ENCODE assay signal across 9 mouse cellular contexts in the genomic region with DNA sequence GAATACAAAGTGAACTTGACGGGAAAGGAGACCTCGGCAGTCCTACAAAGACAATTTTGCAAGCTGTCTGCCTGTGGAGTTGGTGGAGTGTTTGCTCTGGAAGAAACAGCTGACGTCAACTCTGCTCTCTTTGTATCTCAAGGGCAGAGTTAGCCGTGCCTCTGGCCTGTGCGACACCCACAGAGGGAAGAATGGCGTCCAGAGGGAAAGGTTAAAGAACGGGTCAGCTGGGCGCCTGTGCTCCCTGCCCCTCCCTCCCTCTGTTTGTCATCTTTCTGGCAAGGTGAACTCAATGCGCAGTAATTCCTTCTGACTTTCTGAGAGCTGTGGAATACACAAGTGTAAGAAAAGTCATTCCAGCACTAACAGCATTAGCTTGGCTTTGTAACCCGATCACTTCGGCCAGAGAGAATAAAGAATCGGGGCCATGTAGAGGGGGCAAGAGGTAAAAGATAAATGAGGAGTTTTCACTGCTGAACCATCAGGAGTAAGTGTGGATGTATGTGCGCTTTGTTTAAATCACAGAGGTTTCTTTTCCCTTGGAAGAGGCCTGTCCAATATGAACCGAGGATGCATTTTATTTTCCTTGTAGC.
A peak's percentile ranks its signal among the peaks of the same experiment; 100 is the strongest.
DNase-seq lines count a peak whose midpoint lies in the region; ATAC-seq lines count a peak whose summit lies in the region.
"Had no signal": no experiment of that assay in that cellular context is flagged by ENCODE, and none has a peak within 500 bp of the region (broad histone marks: within the 10 kb centered on the region; RNA-seq: fewer than 3 reads in every experiment).

No protein-coding gene starts in this region.

- H3K9me3 ChIP-seq in kidney, embryonic 14.5 days (ENCODE audit: control insufficient read depth, low read length), result no peaks in the 10 kb centered on the region
- H3K9me3 ChIP-seq in forebrain, embryonic 12.5 days, result no peaks in the 10 kb centered on the region

- H3K9ac ChIP-seq in kidney, embryonic 14.5 days (ENCODE audit: low read depth, low read length), result no peak overlapping the region
- no peak overlapping the region for H3K9ac ChIP-seq in forebrain, embryonic 12.5 days

- H3K27ac ChIP-seq in kidney, embryonic 14.5 days (ENCODE audit: low read depth, low read length), result no peak overlapping the region
- no peak overlapping the region for H3K27ac ChIP-seq in forebrain, embryonic 12.5 days

- H3K36me3 ChIP-seq in kidney, embryonic 14.5 days (ENCODE audit: control insufficient read depth, insufficient read depth, low read length), result no peaks in the 10 kb centered on the region
- no peaks in the 10 kb centered on the region for H3K36me3 ChIP-seq in forebrain, embryonic 12.5 days (replicated peaks)

- H3K27me3 ChIP-seq in kidney, embryonic 14.5 days (ENCODE audit: control insufficient read depth, insufficient read depth, low read length), result no peaks in the 10 kb centered on the region
- no peaks in the 10 kb centered on the region for H3K27me3 ChIP-seq in forebrain, embryonic 12.5 days

- peak; percentile 76 for ATAC-seq in kidney, embryonic 14.5 days (ENCODE audit: low FRiP score, low TSS enrichment)
- no peak; the same call in 1 of the 2 replicates for ATAC-seq in forebrain, embryonic 12.5 days (ENCODE audit: low FRiP score)
- no peak for ATAC-seq in activated CD4-positive, CD25-positive, alpha-beta regulatory T cell, adult 4 months
- ATAC-seq: forebrain, embryonic 14.5 days had no signal

- no peak overlapping the region; the same call in 1 of the 2 replicates for H3K4me2 ChIP-seq in kidney, embryonic 14.5 days (replicated peaks; ENCODE audit: low read depth, low read length)
- H3K4me2 ChIP-seq in forebrain, embryonic 12.5 days, result no peak overlapping the region

- no peak overlapping the region for H3K4me3 ChIP-seq in kidney, embryonic 14.5 days (ENCODE audit: low read length)
- no peak overlapping the region for H3K4me3 ChIP-seq in forebrain, embryonic 12.5 days (replicated peaks)

- DNase-seq in kidney, adult 18-20 months, result no peak
- peak; percentile 5 for DNase-seq in brain, adult 2 months (ENCODE audit: low read depth, low spot score)
- DNase-seq in kidney, postnatal 10 days, result peak; percentile 6
- peak; percentile 17 for DNase-seq in retina, postnatal 1 day
- DNase-seq in MN1 (ENCODE audit: low spot score), result no peak

- WGBS in kidney, embryonic 14.5 days, result 23% methylated on average over 14 of the region's 14 CpGs
- WGBS in forebrain, embryonic 12.5 days, result 31% methylated on average over 14 of the region's 14 CpGs

- H3K4me1 ChIP-seq in kidney, embryonic 14.5 days (ENCODE audit: control insufficient read depth, insufficient read depth, low read length), result no peaks in the 10 kb centered on the region
- peaks cover 5% of the 10 kb centered on the region; the same call in 1 of the 2 replicates for H3K4me1 ChIP-seq in forebrain, embryonic 12.5 days

Comparison
In these comparisons a context has a peak if more than half of its experiments do, and no peak if none do; other contexts are left out.
1. DNase-seq: peak in brain, adult 2 months (single experiment), kidney, postnatal 10 days (single experiment) and retina, postnatal 1 day (single experiment); none in kidney, adult 18-20 months (single experiment) and MN1 (single experiment).